Mouse (Mus musculus): ENCODE measurements around the gene Prr15. TPM values are rescaled to one million over a fixed set of nuclear protein-coding genes. Genes with fewer than 3 reads are reported as not detected.

Prr15 gene
- polyA plus RNA-seq, 1 experiment = not detected

DNA sequence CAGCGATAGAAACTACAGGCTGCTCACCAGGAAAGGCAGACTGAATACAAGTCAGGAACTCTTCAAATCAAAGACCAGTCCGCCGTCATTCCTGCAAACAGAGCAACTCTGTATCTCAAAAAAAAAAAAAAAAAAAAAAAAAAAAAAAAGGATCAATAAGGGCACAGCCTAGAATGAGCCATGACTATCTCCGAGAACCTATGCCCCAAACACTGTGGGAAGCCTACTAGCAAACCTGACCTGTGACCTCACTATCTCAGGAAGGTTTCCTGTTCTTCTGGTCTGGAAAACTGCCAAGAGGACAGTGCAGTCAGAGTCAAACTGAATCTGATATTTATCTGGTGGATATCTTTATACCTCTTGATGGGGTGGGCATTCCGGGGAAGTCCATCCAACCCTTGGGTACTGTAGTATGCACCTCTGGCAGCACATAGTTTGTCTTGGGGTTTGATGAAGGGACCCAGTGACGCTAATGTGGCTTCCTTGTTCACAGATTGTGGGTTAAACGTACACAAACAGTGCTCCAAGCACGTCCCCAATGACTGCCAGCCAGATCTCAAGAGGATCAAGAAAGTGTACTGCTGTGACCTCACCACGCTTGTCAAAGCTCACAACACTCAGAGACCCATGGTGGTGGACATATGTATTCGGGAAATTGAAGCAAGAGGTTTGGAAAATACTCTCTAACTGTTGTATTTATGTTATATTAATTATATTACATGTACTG, 35.7 kb upstream of the Prr15 start:
- no peak overlapping the region for H3K4me3 ChIP-seq (replicated peaks)
- TF ChIP-seq GATA1 (IDR thresholded peaks at IDR 0.05; ENCODE audit: low read length) (no peak), TAL1 (IDR thresholded peaks at IDR 0.05; ENCODE audit: low read length) (no peak)
- H3K4me1 ChIP-seq (ENCODE audit: control insufficient read depth) = no peaks in the 10 kb centered on the region
- no peaks in the 10 kb centered on the region for H3K36me3 ChIP-seq (ENCODE audit: control insufficient read depth)
- H3K9me3 ChIP-seq (ENCODE audit: control insufficient read depth, low read length) = no peaks in the 10 kb centered on the region
- H3K27me3 ChIP-seq (ENCODE audit: control insufficient read depth) = no peaks in the 10 kb centered on the region

DNA sequence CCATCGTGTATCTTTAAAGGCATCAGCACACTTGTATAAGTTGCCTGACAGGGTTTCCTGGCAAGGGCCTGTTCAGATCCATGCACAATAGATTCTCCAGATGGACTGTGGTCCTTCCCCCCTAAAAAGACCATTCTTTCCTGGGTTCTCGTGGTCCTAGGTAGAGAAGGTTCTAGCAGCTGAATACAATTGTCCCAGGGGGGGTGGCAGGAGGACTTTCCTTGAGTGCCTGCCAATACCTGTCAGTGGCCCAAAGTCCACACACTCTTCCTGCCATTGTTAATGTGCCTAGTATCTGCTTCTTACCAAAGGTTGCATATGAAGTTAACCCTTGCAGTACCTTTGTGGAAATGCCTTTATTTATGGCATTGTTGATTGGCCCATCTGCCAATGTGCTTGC, 28.4 kb upstream of the Prr15 start:
- TF ChIP-seq GATA1 (IDR thresholded peaks at IDR 0.05; ENCODE audit: low read length) = no peak
- TF ChIP-seq TAL1 (IDR thresholded peaks at IDR 0.05; ENCODE audit: low read length) = no peak
- Histone ChIP-seq H3K9me3 (ENCODE audit: control insufficient read depth, low read length) (no peaks in the 10 kb centered on the region), H3K4me3 (replicated peaks) (no peak overlapping the region), H3K27me3 (ENCODE audit: control insufficient read depth) (no peaks in the 10 kb centered on the region), H3K4me1 (ENCODE audit: control insufficient read depth) (no peaks in the 10 kb centered on the region), H3K36me3 (ENCODE audit: control insufficient read depth) (no peaks in the 10 kb centered on the region)

DNA sequence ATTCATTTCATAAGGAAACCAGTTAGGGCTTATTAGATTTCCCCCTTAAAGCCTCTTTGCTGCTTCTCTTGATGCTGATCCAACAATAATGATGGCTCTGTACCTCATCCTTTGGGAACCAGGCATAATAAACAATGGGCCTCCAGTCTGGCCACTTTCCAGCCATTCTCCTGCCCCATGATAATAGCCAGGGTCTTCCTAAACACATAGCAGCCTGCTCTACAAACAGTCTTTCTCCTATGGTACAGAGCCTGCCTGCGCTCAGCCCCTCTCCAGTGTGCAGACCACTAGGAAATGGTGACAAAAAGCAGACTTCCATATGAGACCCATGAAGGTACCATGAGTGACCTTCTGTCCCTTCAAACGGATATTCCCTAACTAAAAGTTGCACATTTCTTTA, 26.2 kb upstream of the Prr15 start:
- TF ChIP-seq GATA1 (IDR thresholded peaks at IDR 0.05; ENCODE audit: low read length) (no peak), TAL1 (IDR thresholded peaks at IDR 0.05; ENCODE audit: low read length) (no peak)
- no peaks in the 10 kb centered on the region for H3K27me3 ChIP-seq (ENCODE audit: control insufficient read depth)
- no peak overlapping the region for H3K4me3 ChIP-seq (replicated peaks)
- H3K36me3 ChIP-seq (ENCODE audit: control insufficient read depth) = no peaks in the 10 kb centered on the region
- H3K4me1 ChIP-seq (ENCODE audit: control insufficient read depth) = no peaks in the 10 kb centered on the region
- no peaks in the 10 kb centered on the region for H3K9me3 ChIP-seq (ENCODE audit: control insufficient read depth, low read length)

DNA sequence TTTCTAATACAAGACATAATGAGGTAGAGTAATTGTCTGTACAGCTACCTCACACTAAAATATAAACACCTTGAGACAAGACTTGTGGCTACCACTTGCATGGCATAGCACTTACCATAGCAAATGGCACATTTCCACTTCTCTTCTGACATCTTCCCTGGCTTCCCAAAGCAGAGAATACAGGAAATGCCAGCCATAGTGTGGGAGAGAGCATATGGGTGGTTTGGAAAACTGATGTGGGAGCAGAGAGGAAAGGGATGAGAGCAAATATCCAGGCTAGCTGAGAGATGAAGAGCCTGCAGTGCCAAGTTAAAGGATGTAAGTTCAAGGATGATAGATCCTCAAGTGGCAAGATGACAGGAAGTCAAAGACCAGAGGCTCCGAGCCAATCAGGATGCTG, 19.9 kb upstream of the Prr15 start:
- Histone ChIP-seq H3K27me3 (ENCODE audit: control insufficient read depth) (no peaks in the 10 kb centered on the region), H3K36me3 (ENCODE audit: control insufficient read depth) (no peaks in the 10 kb centered on the region), H3K4me1 (ENCODE audit: control insufficient read depth) (no peaks in the 10 kb centered on the region), H3K4me3 (replicated peaks) (no peak overlapping the region), H3K9me3 (ENCODE audit: control insufficient read depth, low read length) (no peaks in the 10 kb centered on the region)
- TF ChIP-seq GATA1 (IDR thresholded peaks at IDR 0.05; ENCODE audit: low read length) = no peak
- TF ChIP-seq TAL1 (IDR thresholded peaks at IDR 0.05; ENCODE audit: low read length) = no peak

DNA sequence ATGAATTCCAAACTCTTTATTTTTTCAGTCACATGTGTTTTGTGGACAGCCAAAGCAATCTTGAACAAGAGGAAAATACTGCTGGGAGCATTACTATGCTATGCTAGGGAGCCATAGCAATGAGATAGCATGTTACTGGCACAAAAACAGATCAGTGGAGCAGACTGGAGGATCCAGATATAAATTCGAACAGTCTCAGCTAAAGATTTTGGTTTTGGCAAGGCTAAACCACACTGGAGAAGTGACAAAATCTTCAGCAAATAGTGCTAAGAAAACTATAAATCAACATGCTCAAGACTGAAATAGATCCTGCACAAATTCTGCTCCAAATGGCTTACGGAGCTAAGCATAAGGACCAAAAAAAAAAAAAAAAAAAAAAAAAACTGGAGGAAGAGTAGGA, 12.6 kb upstream of the Prr15 start:
- TF ChIP-seq TAL1 (IDR thresholded peaks at IDR 0.05; ENCODE audit: low read length) (no peak), GATA1 (IDR thresholded peaks at IDR 0.05; ENCODE audit: low read length) (no peak)
- no peaks in the 10 kb centered on the region for H3K9me3 ChIP-seq (ENCODE audit: control insufficient read depth, low read length)
- no peak overlapping the region for H3K4me3 ChIP-seq (replicated peaks)
- H3K4me1 ChIP-seq (ENCODE audit: control insufficient read depth) = no peaks in the 10 kb centered on the region
- no peaks in the 10 kb centered on the region for H3K27me3 ChIP-seq (ENCODE audit: control insufficient read depth)
- no peaks in the 10 kb centered on the region for H3K36me3 ChIP-seq (ENCODE audit: control insufficient read depth)

DNA sequence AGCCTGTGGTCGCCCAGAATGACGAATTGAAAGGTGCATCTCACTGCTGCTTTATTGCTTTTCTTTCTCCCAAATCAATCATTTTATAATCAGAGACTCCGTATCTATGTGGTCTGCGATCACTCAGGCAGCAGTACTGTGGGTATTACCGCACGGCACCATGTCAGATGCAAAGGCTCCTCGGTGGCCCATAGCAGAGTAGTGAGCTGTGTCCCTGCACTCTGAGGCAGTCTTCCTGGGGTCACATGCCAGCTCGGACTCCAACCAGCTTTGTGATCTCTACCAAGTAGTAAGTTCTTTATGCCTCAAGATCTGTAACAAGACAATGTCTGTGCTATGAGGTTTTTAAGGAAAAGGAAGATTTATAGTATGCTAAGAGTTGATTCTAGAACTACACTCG, 7.0 kb upstream of the Prr15 start:
- no peaks in the 10 kb centered on the region for H3K9me3 ChIP-seq (ENCODE audit: control insufficient read depth, low read length)
- H3K27me3 ChIP-seq (ENCODE audit: control insufficient read depth) = no peaks in the 10 kb centered on the region
- no peaks in the 10 kb centered on the region for H3K36me3 ChIP-seq (ENCODE audit: control insufficient read depth)
- TF ChIP-seq TAL1 (IDR thresholded peaks at IDR 0.05; ENCODE audit: low read length) = no peak
- H3K4me1 ChIP-seq (ENCODE audit: control insufficient read depth) = no peaks in the 10 kb centered on the region
- no peak overlapping the region for H3K4me3 ChIP-seq (replicated peaks)

DNA sequence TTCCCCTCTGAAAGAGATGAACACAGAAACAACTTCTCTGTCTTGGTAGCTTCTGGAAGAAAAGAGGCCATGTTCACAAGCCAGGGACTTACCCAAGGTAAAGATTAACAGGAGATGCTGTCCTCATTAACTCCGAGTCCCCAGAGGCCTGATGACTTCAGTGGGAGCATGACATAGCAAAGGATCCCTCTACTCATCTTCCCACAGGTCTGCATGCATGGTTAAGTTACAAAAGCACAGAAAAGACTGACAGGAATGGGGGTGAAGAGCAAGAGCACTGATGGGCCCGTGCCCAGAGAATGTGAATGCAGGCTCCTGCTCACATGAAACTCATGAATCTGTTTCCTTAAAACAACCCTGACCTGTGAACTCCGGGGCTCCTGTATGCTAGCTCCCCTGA, 6.4 kb upstream of the Prr15 start:
- Histone ChIP-seq H3K4me3 (replicated peaks) (no peak overlapping the region), H3K4me1 (ENCODE audit: control insufficient read depth) (no peaks in the 10 kb centered on the region), H3K9me3 (ENCODE audit: control insufficient read depth, low read length) (no peaks in the 10 kb centered on the region), H3K27me3 (ENCODE audit: control insufficient read depth) (no peaks in the 10 kb centered on the region), H3K36me3 (ENCODE audit: control insufficient read depth) (no peaks in the 10 kb centered on the region)
- no peak for TF ChIP-seq GATA1 (IDR thresholded peaks at IDR 0.05; ENCODE audit: low read length)
- TF ChIP-seq TAL1 (IDR thresholded peaks at IDR 0.05; ENCODE audit: low read length) = no peak

DNA sequence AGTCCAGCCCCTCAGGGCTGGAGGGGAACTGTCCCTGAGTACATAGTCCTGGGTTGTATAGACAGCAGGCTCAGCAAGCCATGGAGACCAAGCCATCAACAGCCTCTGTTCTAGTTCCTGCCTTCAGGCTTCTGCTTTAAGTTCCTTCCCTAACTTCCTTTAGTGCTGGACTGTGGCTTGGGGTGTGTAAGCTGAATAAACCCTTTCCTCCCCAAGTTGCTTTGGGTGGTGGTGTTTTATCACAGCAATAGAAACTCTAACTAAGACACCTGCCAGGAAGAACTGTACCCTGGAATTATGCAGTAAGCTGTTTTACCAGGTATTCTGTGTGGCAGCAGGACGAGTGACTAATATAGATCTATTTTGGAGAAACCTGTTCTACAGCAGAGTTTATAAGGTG, 5.4 kb upstream of the Prr15 start:
- Histone ChIP-seq H3K4me3 (replicated peaks) (no peak overlapping the region), H3K36me3 (ENCODE audit: control insufficient read depth) (no peaks in the 10 kb centered on the region), H3K9me3 (ENCODE audit: control insufficient read depth, low read length) (no peaks in the 10 kb centered on the region), H3K27me3 (ENCODE audit: control insufficient read depth) (no peaks in the 10 kb centered on the region), H3K4me1 (ENCODE audit: control insufficient read depth) (no peaks in the 10 kb centered on the region)
- TF ChIP-seq TAL1 (IDR thresholded peaks at IDR 0.05; ENCODE audit: low read length) = no peak
- TF ChIP-seq GATA1 (IDR thresholded peaks at IDR 0.05; ENCODE audit: low read length) = no peak

DNA sequence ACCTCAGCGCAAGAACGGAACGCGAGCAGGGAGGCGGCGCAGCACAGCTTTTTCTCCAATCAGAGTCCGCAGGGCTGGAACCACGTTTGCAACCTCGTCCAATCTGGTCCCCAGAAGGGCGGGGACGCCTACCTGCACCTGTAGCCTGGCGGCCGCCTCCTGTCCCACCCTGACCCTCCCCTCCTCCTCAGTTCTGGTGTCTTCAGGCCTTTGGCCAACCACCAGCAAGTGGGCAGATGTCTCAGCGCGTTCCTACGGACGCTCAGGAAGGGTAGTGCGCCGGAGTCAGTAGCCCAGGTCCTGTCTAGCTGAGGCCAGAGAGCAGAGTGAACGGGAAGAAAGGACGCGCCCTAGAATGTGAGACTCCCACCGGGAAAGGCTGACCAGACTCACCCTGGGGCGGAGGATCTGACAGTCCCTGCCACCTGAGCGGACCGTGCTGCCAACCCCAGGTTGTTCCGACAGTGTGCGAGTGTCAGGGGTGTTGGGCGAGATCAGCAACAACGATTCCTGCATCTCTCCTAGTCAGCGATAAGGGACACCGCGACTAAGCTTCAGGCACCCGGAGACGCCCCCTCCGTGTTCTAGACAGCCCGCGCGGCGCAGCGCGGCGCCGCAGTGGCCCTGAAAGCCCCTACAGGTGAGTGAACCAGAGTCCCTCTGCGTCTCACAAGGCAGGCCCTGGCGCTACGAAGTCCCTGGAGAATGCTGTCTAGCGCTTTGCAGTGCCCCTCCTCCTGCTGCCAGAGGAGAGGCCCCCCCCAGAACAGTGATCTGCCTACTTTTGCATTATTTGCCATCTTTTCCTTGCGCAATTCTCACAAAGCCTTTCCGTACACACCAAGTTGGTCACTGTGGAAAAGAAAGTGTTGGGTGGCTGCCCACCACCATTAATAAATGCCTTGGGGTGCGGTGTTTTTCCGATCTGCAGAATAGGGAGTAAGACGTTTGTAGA, 1.3 kb downstream of the Prr15 start:
- Histone ChIP-seq H3K9me3 (ENCODE audit: control insufficient read depth, low read length) (no peaks in the 10 kb centered on the region), H3K4me3 (replicated peaks) (peak overlapping the region; percentile 47), H3K27me3 (ENCODE audit: control insufficient read depth) (peaks cover 26% of the 10 kb centered on the region), H3K4me1 (ENCODE audit: control insufficient read depth) (no peaks in the 10 kb centered on the region), H3K36me3 (ENCODE audit: control insufficient read depth) (no peaks in the 10 kb centered on the region)
- TF ChIP-seq TAL1 (IDR thresholded peaks at IDR 0.05; ENCODE audit: low read length) = no peak
- TF ChIP-seq GATA1 (IDR thresholded peaks at IDR 0.05; ENCODE audit: low read length) = no peak
